Mouse (Mus musculus): Measurements from ENCODE around the gene Rorb.

DNA sequence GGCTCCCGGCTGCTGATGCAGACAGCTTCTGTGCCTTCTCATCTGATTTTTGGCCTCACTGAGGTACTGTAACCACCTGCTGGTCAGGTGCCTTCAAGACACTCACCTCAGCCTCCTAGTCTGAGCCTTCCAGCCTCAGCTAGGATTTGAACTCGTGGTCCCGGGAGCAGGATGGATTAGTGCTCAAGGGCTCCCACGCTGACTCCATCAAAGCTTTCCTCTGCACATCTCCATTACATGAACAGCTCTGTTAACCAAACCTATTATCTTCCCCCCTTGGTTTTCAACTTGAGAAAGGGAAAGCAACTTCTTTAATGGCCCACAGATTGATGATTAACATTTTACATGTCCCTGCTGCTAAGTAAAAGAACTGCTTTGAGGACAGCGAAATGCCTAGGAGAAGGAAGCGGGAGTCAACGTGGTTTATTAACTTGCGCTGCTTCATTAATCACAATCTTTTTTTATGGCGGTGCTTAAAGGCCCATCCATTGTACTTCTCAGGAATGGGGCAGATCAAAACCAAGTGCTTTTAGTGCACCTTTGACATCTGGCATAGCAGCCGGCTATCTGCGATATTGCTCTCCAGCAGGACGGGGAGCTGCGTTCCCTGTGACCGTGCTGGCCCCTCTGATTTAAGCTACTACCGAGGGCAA lies 208.8 kb downstream of the Rorb start:
- TF ChIP-seq CTCF (IDR thresholded peaks at IDR 0.05; ENCODE audit: extremely low read depth, insufficient read depth, low read length) (no peak), POLR2A (IDR thresholded peaks at IDR 0.05; ENCODE audit: extremely low read depth, insufficient read depth, low read length) (no peak)
